Comparison of ENCODE assay signal across 8 mouse cellular contexts in genomic region chr12:79936698-79937097, GRCm38 (mm10).
A peak's percentile ranks its signal among the peaks of the same experiment; 100 is the strongest.
DNase-seq lines count a peak whose midpoint lies in the region; ATAC-seq and TF ChIP-seq lines count a peak whose summit lies in the region.

No protein-coding gene starts in this region.

- peak; percentile 50 for DNase-seq in lung, embryonic 14.5 days
- DNase-seq in lung, postnatal 14 days: no peak
- DNase-seq in kidney, postnatal 0 days (ENCODE audit: low spot score): peak; percentile 84
- no peak for DNase-seq in testis, postnatal 10 days (ENCODE audit: low spot score)
- DNase-seq in left cerebral cortex, postnatal 25 days (ENCODE audit: low spot score in 2 of 2): no peak

- H3K36me3 ChIP-seq in lung, embryonic 14.5 days (ENCODE audit: insufficient read depth): no peaks in the 10 kb centered on the region
- H3K36me3 ChIP-seq in heart, embryonic 12.5 days: no peaks in the 10 kb centered on the region
- H3K36me3 ChIP-seq in kidney, postnatal 0 days (ENCODE audit: insufficient read depth, low read length): no peaks in the 10 kb centered on the region
- no peaks in the 10 kb centered on the region for H3K36me3 ChIP-seq in stomach, embryonic 15.5 days

- no peak for ATAC-seq in lung, embryonic 14.5 days (ENCODE audit: insufficient read depth)
- peak; percentile 80 for ATAC-seq in heart, embryonic 12.5 days (ENCODE audit: insufficient number of reproducible peaks, low FRiP score)
- ATAC-seq in kidney, postnatal 0 days (replicated peaks; ENCODE audit: low FRiP score, low read depth): no peak; the same call in 1 of the 2 replicates
- ATAC-seq in stomach, embryonic 15.5 days (ENCODE audit: insufficient read depth, low FRiP score, low read depth): peak; percentile 74
- no peak for ATAC-seq in frontal cortex, adult (ENCODE audit: low TSS enrichment)

- peak overlapping the region; percentile 66 for H3K27ac ChIP-seq in lung, embryonic 14.5 days (ENCODE audit: low read depth)
- H3K27ac ChIP-seq in heart, embryonic 12.5 days (ENCODE audit: poor library complexity, severe bottlenecking): peak overlapping the region; percentile 88
- peak overlapping the region; percentile 87 for H3K27ac ChIP-seq in kidney, postnatal 0 days
- peak overlapping the region; percentile 65 for H3K27ac ChIP-seq in stomach, embryonic 15.5 days

- WGBS in lung, embryonic 14.5 days: 10% methylated on average over 5 of the region's 5 CpGs
- 36% methylated on average over 5 of the region's 5 CpGs for WGBS in heart, embryonic 12.5 days
- WGBS in kidney, postnatal 0 days: 2% methylated on average over 5 of the region's 5 CpGs
- 33% methylated on average over 5 of the region's 5 CpGs for WGBS in stomach, embryonic 15.5 days

- no peak overlapping the region for H3K4me2 ChIP-seq in lung, embryonic 14.5 days
- no peak overlapping the region for H3K4me2 ChIP-seq in heart, embryonic 12.5 days
- H3K4me2 ChIP-seq in kidney, postnatal 0 days (ENCODE audit: low read length): no peak overlapping the region
- no peak overlapping the region for H3K4me2 ChIP-seq in stomach, embryonic 15.5 days

- H3K9ac ChIP-seq in lung, embryonic 14.5 days: no peak overlapping the region
- H3K9ac ChIP-seq in heart, embryonic 12.5 days: no peak overlapping the region
- 0 out of 2 replicates have a peak overlapping the region, but pooled peaks have one; percentile 2 for H3K9ac ChIP-seq in kidney, postnatal 0 days (ENCODE audit: low read depth, low read length)
- H3K9ac ChIP-seq in stomach, embryonic 15.5 days: no peak overlapping the region

- no peak for TF ChIP-seq CTCF in lung, embryonic 14.5 days (IDR thresholded peaks at IDR 0.05; ENCODE audit: low read depth)
- no peak for TF ChIP-seq CTCF in kidney, postnatal 0 days (IDR thresholded peaks at IDR 0.05; ENCODE audit: low read depth)

- no peak overlapping the region for H3K4me3 ChIP-seq in lung, embryonic 14.5 days (ENCODE audit: low read depth, low read length)
- H3K4me3 ChIP-seq in heart, embryonic 12.5 days: no peak overlapping the region
- no peak overlapping the region for H3K4me3 ChIP-seq in kidney, postnatal 0 days (replicated peaks; ENCODE audit: low read depth, low read length)
- no peak overlapping the region for H3K4me3 ChIP-seq in stomach, embryonic 15.5 days (replicated peaks)

- peaks cover 21% of the 10 kb centered on the region for H3K4me1 ChIP-seq in lung, embryonic 14.5 days (ENCODE audit: insufficient read depth)
- peaks cover 43% of the 10 kb centered on the region for H3K4me1 ChIP-seq in heart, embryonic 12.5 days (replicated peaks)
- peaks cover 15% of the 10 kb centered on the region for H3K4me1 ChIP-seq in kidney, postnatal 0 days (replicated peaks; ENCODE audit: insufficient read depth, low read length)
- H3K4me1 ChIP-seq in stomach, embryonic 15.5 days: peaks cover 12% of the 10 kb centered on the region; the same call in 1 of the 2 replicates

- intact Hi-C loops in left cerebral cortex, postnatal 25 days (cut with DNase I): no loop called here

- no peaks in the 10 kb centered on the region for H3K27me3 ChIP-seq in lung, embryonic 14.5 days (ENCODE audit: insufficient read depth, low read length)
- no peaks in the 10 kb centered on the region for H3K27me3 ChIP-seq in heart, embryonic 12.5 days (replicated peaks)
- no peaks in the 10 kb centered on the region for H3K27me3 ChIP-seq in kidney, postnatal 0 days (ENCODE audit: insufficient read depth, low read length)
- H3K27me3 ChIP-seq in stomach, embryonic 15.5 days (replicated peaks): no peaks in the 10 kb centered on the region

- H3K9me3 ChIP-seq in lung, embryonic 14.5 days (ENCODE audit: low read depth, low read length): no peaks in the 10 kb centered on the region
- H3K9me3 ChIP-seq in heart, embryonic 12.5 days (replicated peaks): no peaks in the 10 kb centered on the region
- H3K9me3 ChIP-seq in kidney, postnatal 0 days (replicated peaks; ENCODE audit: low read length): no peaks in the 10 kb centered on the region
- H3K9me3 ChIP-seq in stomach, embryonic 15.5 days: no peaks in the 10 kb centered on the region

Comparison
In these comparisons a context has a peak if more than half of its experiments do, and no peak if none do; other contexts are left out.
1. DNase-seq: peak in lung, embryonic 14.5 days (single experiment) and kidney, postnatal 0 days (single experiment); none in lung, postnatal 14 days (single experiment), testis, postnatal 10 days (single experiment) and left cerebral cortex, postnatal 25 days (0 of 2).
2. ATAC-seq: peak in heart, embryonic 12.5 days (single experiment) and stomach, embryonic 15.5 days (single experiment); none in lung, embryonic 14.5 days (single experiment), kidney, postnatal 0 days (single experiment) and frontal cortex, adult (single experiment).
3. Peak in every context shown above with its lines, with median percentiles within 50 percentile points of each other: H3K27ac ChIP-seq.